Mouse (Mus musculus) midbrain, embryonic 16.5 days (tissue): ENCODE data around the gene Necap2. TPM values are rescaled to one million over a fixed set of nuclear protein-coding genes. Genes with fewer than 3 reads are reported as not detected.

Source experiments
- ATAC-seq: fragments of 200-750 bp; cut with Nextera tagmentation; 2 replicates; pipeline ENCODE4 v1.8.0; 2017; ENCODE audit warnings: moderate TSS enrichment
- H3K27ac ChIP-seq: fragments of 300-500 bp; sonication (generic); 2 replicates; pipeline ENCODE4 v1.5.1; 2014; ENCODE audit warnings: mild to moderate bottlenecking, low read length, mixed read lengths
- H3K27me3 ChIP-seq: fragments of 300-500 bp; sonication (generic); 2 replicates; pipeline ENCODE4 v1.6.1; 2014; ENCODE audit warnings: low read depth, low read length, mixed read lengths; ENCODE audit not compliant: control insufficient read depth, insufficient read depth
- H3K36me3 ChIP-seq: fragments of 300-500 bp; sonication (generic); 2 replicates; pipeline ENCODE4 v1.6.1; 2014; ENCODE audit warnings: mild to moderate bottlenecking, low read length, moderate library complexity, mixed read lengths; ENCODE audit not compliant: control insufficient read depth, insufficient read depth
- H3K4me1 ChIP-seq: fragments of 300-500 bp; sonication (generic); 2 replicates; pipeline ENCODE4 v1.6.1; 2014; ENCODE audit warnings: mild to moderate bottlenecking, low read length, mixed read lengths; ENCODE audit not compliant: control insufficient read depth, insufficient read depth
- H3K4me2 ChIP-seq: fragments of 300-500 bp; sonication (generic); 2 replicates; pipeline ENCODE4 v1.6.1; 2014; ENCODE audit warnings: mild to moderate bottlenecking, low read length, mixed read lengths
- H3K4me3 ChIP-seq: fragments of 300-500 bp; sonication (generic); 2 replicates; pipeline ENCODE4 v1.5.1; 2014; ENCODE audit warnings: low read depth, mild to moderate bottlenecking, low read length, moderate library complexity, mixed read lengths
- H3K9ac ChIP-seq: fragments of 300-500 bp; sonication (generic); 2 replicates; pipeline ENCODE4 v1.6.1; 2014; ENCODE audit warnings: low read depth, low read length, mixed read lengths
- H3K9me3 ChIP-seq: fragments of 300-500 bp; sonication (generic); replicated peaks from 2 replicates; pipeline ENCODE4 v1.6.1; 2014; ENCODE audit warnings: mild to moderate bottlenecking, low read length, mixed read lengths; ENCODE audit not compliant: control insufficient read depth, poor library complexity, severe bottlenecking
- WGBS: fragments of 180-500 bp; shearing (Covaris S2); extraction: QIAGEN DNeasy Blood & Tissue Kit; methylation state at CpG from one replicate; pipeline ENCODE4 v1.1.7; 2014; 5-methylcytosine and 5-hydroxymethylcytosine counted together
- polyA plus RNA-seq: library from polyadenylated mRNA; unstranded; fragments of >200 nt; fragmentation: Nextera tagmentation; extraction: Ambion mirVana; gene quantifications from 2 replicates; pipeline ENCODE4 v1.2.1, GENCODE M21; 2015

The Necap2 gene
- polyA plus RNA-seq, 1 experiment from 2014 or later, result 55.9 TPM

GRCm38 (mm10) chr4:141088033-141088432 lies 9.9 kb upstream of the Necap2 start, which contains the start of gene Spata21:
Gene Spata21 (plus strand): TSS chr4:141088333.
- no peak within 1 kb of the TSS for H3K4me2 ChIP-seq
- H3K4me3 ChIP-seq, result no peak within 1 kb of the TSS
- H3K36me3 ChIP-seq, result no peaks in the 10 kb centered on the region
- H3K4me1 ChIP-seq, result no peaks in the 10 kb centered on the region
- WGBS, result 67% methylated on average over 6 of the region's 6 CpGs
- no peak for ATAC-seq
- no peaks in the 10 kb centered on the region for H3K27me3 ChIP-seq
- no peaks in the 10 kb centered on the region for H3K9me3 ChIP-seq
- no peak within 1 kb of the TSS for H3K27ac ChIP-seq
- no peak within 1 kb of the TSS for H3K9ac ChIP-seq

DNA sequence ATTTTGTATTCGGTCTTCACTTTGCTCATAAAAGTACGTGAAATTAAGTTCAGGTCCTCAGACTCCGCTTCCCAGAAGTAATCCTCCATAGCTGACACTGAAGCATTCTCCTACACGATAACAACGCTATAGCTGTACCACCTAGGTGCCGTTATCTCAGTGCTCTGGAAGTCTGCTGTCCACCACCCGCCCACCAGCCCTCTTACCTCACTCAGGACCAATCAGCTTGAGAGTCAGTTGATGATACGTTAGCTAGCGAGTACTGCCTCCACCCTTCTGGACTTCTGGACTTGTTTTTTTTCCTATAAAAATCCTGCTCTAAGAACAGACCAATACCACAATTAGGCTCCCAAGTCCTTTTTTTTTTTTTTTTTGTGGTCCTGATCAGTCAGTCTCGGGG lies 8.7 kb upstream of the Necap2 start:
- H3K27ac ChIP-seq, result no peak overlapping the region
- no peaks in the 10 kb centered on the region for H3K36me3 ChIP-seq
- WGBS, result 75% methylated on average over 10 of the region's 10 CpGs
- H3K4me1 ChIP-seq, result no peaks in the 10 kb centered on the region
- no peak overlapping the region for H3K9ac ChIP-seq
- no peaks in the 10 kb centered on the region for H3K27me3 ChIP-seq
- no peak for ATAC-seq
- H3K4me3 ChIP-seq, result no peak overlapping the region
- no peak overlapping the region for H3K4me2 ChIP-seq
- H3K9me3 ChIP-seq, result no peaks in the 10 kb centered on the region

DNA sequence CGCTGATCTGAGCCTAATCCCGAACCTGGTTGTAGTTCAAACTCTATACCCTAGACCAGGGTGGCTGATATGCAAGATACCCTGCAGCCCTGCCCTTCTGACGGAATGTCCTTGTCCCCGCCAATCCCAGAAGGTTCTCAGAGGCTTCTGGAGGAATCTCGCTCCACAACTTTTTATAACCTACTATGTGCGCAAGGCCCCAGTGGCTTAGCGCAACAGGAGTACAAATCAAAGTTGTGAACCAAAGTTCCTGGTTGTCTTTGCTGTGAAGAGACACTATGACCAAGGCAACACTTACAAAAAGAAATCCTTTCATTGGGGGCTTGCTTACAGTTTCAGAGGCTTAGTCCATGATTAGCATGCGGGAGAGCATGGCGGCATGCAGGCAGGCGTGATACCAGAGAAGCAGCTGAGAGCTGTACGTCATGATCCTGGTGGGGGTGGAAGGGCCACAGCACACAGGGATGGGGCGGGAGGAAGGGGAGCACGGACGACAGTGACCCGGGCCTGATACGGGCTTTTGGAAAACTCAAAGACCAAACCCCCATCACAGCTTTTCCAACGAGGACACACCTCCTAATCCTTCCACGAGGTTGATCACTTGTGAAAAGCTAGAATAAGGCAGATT lies 467 bp upstream of the Necap2 start:
- H3K36me3 ChIP-seq, result no peaks in the 10 kb centered on the region
- no peaks in the 10 kb centered on the region for H3K27me3 ChIP-seq
- H3K4me1 ChIP-seq, result peaks cover 17% of the 10 kb centered on the region
- no peak overlapping the region for H3K27ac ChIP-seq
- peak overlapping the region; percentile 99; the same call in 1 of the 2 replicates for H3K4me3 ChIP-seq
- H3K4me2 ChIP-seq, result no peak overlapping the region
- ATAC-seq, result peak; percentile 65
- 66% methylated on average over 18 of the region's 18 CpGs for WGBS
- no peaks in the 10 kb centered on the region for H3K9me3 ChIP-seq
- H3K9ac ChIP-seq, result no peak overlapping the region

- Histone ChIP-seq H3K4me2 (peak overlapping the region; percentile 91), H3K4me3 (peak overlapping the region; percentile 99), H3K9me3 (no peaks in the 10 kb centered on the region), H3K36me3 (peaks cover 2% of the 10 kb centered on the region; the same call in 1 of the 2 replicates), H3K9ac (peak overlapping the region; percentile 97), H3K27ac (no peak overlapping the region), H3K27me3 (no peaks in the 10 kb centered on the region), H3K4me1 (peaks cover 17% of the 10 kb centered on the region)
- 83% methylated on average over 17 of the region's 17 CpGs for WGBS
- ATAC-seq, result no peak
Observed at GRCm38 (mm10) chr4:141076761-141077506, 1.2 kb downstream of the Necap2 start.

GRCm38 (mm10) chr4:141074109-141074508 lies 4.0 kb downstream of the Necap2 start:
- ATAC-seq, result no peak
- no peak overlapping the region for H3K27ac ChIP-seq

DNA sequence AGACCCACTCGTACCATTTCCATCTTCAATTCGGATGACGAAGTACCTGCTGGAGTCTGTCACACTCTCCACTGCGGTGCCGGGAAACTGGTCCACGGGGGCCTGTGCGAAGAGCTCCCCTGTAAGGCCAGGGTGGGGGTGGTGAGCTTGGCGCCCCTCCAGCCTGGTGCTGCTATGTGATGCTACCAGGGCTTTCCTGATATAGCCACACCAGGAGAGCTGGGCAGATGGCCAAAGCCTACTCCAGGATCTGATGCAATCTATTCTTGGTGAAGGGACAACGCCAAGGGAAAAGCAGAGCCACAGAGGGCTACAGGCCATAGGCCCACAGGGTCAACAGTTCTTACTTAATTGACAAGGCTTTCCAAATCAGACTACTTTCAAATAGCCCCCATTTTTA lies 4.5 kb downstream of the Necap2 start:
- Histone ChIP-seq H3K27ac (no peak overlapping the region), H3K36me3 (peaks cover 25% of the 10 kb centered on the region), H3K9ac (no peak overlapping the region), H3K4me2 (no peak overlapping the region), H3K9me3 (no peaks in the 10 kb centered on the region), H3K27me3 (no peaks in the 10 kb centered on the region), H3K4me1 (peaks cover 17% of the 10 kb centered on the region), H3K4me3 (no peak overlapping the region)
- 88% methylated on average over 9 of the region's 9 CpGs for WGBS
- no peak for ATAC-seq

More at GRCm38 (mm10) chr4:141074109-141074508, 4.0 kb downstream of the Necap2 start:
- Histone ChIP-seq H3K27me3 (no peaks in the 10 kb centered on the region), H3K9ac (no peak overlapping the region), H3K4me1 (peaks cover 17% of the 10 kb centered on the region), H3K9me3 (no peaks in the 10 kb centered on the region), H3K4me3 (no peak overlapping the region), H3K36me3 (peaks cover 21% of the 10 kb centered on the region), H3K4me2 (no peak overlapping the region)
- WGBS, result 96% methylated on average over 4 of the region's 4 CpGs

DNA sequence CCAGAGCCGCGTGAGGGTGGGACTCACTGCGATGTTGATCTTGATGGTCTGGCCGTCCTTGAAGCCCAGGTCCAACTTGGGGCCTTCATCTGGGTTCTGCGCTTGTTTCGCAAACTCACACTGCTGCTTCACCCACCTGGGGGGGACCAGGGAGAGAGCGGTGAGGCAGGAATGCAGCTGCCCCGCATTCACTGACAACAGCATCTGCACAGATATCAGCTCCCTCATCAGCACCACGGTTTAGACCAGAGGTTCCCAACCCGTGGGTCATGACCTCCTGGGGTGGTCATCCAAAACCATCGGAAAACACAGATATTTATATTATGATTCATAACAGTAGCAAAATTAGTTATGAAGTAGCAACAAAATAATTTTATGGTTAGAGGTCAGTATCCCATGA lies 5.7 kb downstream of the Necap2 start:
- peaks cover 35% of the 10 kb centered on the region for H3K36me3 ChIP-seq
- 95% methylated on average over 11 of the region's 11 CpGs for WGBS
- no peak for ATAC-seq

GRCm38 (mm10) chr4:141069731-141070130 lies 8.4 kb downstream of the Necap2 start:
- no peak overlapping the region for H3K4me3 ChIP-seq
- H3K4me2 ChIP-seq, result no peak overlapping the region
- peaks cover 45% of the 10 kb centered on the region for H3K36me3 ChIP-seq
- H3K27ac ChIP-seq, result no peak overlapping the region
- H3K9me3 ChIP-seq, result no peaks in the 10 kb centered on the region
- 58% methylated on average over 4 of the region's 4 CpGs for WGBS
- ATAC-seq, result no peak
- H3K9ac ChIP-seq, result no peak overlapping the region
- H3K4me1 ChIP-seq, result peaks cover 3% of the 10 kb centered on the region; the same call in 1 of the 2 replicates
- H3K27me3 ChIP-seq, result no peaks in the 10 kb centered on the region

More for the DNA sequence above, 5.7 kb downstream of the Necap2 start:
- no peaks in the 10 kb centered on the region for H3K27me3 ChIP-seq
- no peak overlapping the region for H3K9ac ChIP-seq
- peaks cover 16% of the 10 kb centered on the region for H3K4me1 ChIP-seq
- no peak overlapping the region for H3K27ac ChIP-seq
- H3K4me2 ChIP-seq, result no peak overlapping the region
- H3K9me3 ChIP-seq, result no peaks in the 10 kb centered on the region
- H3K4me3 ChIP-seq, result no peak overlapping the region

- Histone ChIP-seq H3K36me3 (peaks cover 45% of the 10 kb centered on the region), H3K4me3 (no peak overlapping the region), H3K9ac (no peak overlapping the region), H3K4me1 (peaks cover 3% of the 10 kb centered on the region; the same call in 1 of the 2 replicates), H3K27me3 (no peaks in the 10 kb centered on the region), H3K4me2 (no peak overlapping the region), H3K27ac (no peak overlapping the region), H3K9me3 (no peaks in the 10 kb centered on the region)
- no peak for ATAC-seq
- WGBS, result 90% methylated on average over 8 of the region's 8 CpGs
Observed at GRCm38 (mm10) chr4:141068655-141069054, 9.5 kb downstream of the Necap2 start.
